In the genomic region with DNA sequence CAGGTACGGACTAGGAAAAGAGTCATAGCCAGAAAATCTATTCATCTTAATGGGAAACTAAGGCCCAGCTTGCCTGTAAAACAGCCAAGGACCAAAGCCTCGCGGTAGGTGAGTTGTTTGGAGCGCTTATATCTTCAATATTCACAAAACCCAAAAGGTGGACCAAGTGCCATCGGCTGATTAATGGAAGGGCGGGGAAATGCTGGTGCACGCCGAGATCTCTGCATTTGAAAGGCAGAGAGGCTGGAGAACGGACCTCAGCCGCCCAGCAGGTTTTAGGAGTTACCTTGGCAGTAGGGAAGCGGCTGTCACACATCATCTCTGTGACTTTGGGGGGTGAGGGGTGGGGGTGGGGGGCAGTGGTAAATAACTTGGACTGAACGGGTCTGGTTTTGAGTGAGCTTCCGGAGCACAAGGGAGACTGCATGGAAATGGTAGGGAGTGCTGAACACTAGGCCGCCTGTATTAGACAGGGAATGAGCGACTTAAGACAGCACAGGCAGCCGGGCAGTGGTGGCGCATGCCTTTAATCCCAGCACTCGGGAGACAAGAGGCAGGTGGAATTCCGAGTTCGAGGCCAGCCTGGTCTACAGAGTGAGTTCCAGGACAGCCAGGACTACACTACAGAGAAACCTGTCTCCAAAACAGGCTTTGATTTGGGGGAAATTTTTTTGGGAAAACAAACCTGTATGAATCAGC, we compare ENCODE assay signal across 8 mouse cellular contexts. TPM values are rescaled to one million over a fixed set of nuclear protein-coding genes. Genes with fewer than 3 reads are reported as not detected.
DNase-seq lines count a peak whose midpoint lies in the region; ATAC-seq and TF ChIP-seq lines count a peak whose summit lies in the region.

No protein-coding gene starts in this region.

- H3K79me2 ChIP-seq in MEL (ENCODE audit: control insufficient read depth, insufficient read depth, low read length, poor library complexity): peaks cover 29% of the 10 kb centered on the region

- no peaks in the 10 kb centered on the region; the same call in 1 of the 2 replicates for H3K4me1 ChIP-seq in heart, postnatal 0 days (ENCODE audit: control insufficient read depth, insufficient read depth)
- H3K4me1 ChIP-seq in MEL (ENCODE audit: control insufficient read depth in 1 of 2, insufficient read depth in 2 of 2, low read length in 2 of 2): peaks cover 7 to 17% of the 10 kb centered on the region in 2 experiments
- H3K4me1 ChIP-seq in forebrain, embryonic 14.5 days (ENCODE audit: control insufficient read depth, insufficient read depth, low read length): peaks cover 8% of the 10 kb centered on the region

- TF ChIP-seq POLR2A in MEL (IDR thresholded peaks at IDR 0.05; ENCODE audit: control insufficient read depth in 1 of 2, insufficient read depth in 1 of 2, low read depth in 1 of 2, low read length in 2 of 2, poor library complexity in 1 of 2): no peak

- no peaks in the 10 kb centered on the region for H3K9me3 ChIP-seq in heart, postnatal 0 days (replicated peaks; ENCODE audit: control insufficient read depth, low read length)
- H3K9me3 ChIP-seq in MEL (replicated peaks; ENCODE audit: insufficient read depth, low read length): no peaks in the 10 kb centered on the region
- H3K9me3 ChIP-seq in forebrain, embryonic 14.5 days (replicated peaks; ENCODE audit: control insufficient read depth, low read length): no peaks in the 10 kb centered on the region

- peak overlapping the region; percentile 51 for H3K27ac ChIP-seq in heart, postnatal 0 days (ENCODE audit: low read depth)
- H3K27ac ChIP-seq in MEL (ENCODE audit: control insufficient read depth, low read depth, low read length): peak overlapping the region; percentile 95
- H3K27ac ChIP-seq in forebrain, embryonic 14.5 days (ENCODE audit: low read depth, low read length): no peak overlapping the region; the same call in 1 of the 2 replicates

- 3% methylated on average over 20 of the region's 20 CpGs for WGBS in heart, postnatal 0 days
- WGBS in forebrain, embryonic 14.5 days: 7% methylated on average over 20 of the region's 20 CpGs

- no peak for TF ChIP-seq CTCF in heart, postnatal 0 days (IDR thresholded peaks at IDR 0.05; ENCODE audit: low read depth)
- no peak for TF ChIP-seq CTCF in MEL (IDR thresholded peaks at IDR 0.05 in 2 of 3, conservative IDR thresholded peaks at IDR 0.05 in 1 of 3; ENCODE audit: control insufficient read depth in 1 of 3, insufficient read depth in 1 of 3, low read depth in 2 of 3, low read length in 3 of 3, poor library complexity in 1 of 3, severe bottlenecking in 1 of 3)

- intact Hi-C loops in heart, postnatal 10 days (cut with DNase I): loop anchor here (1.0 kb wide), 1 partner anchor 50 kb away; no protein-coding TSS in a partner anchor

- peaks cover 31% of the 10 kb centered on the region for H3K36me3 ChIP-seq in heart, postnatal 0 days (replicated peaks; ENCODE audit: control insufficient read depth, insufficient read depth, low read length)
- peaks cover 2 to 11% of the 10 kb centered on the region in 2 experiments; a peak in 3 of 4 replicates for H3K36me3 ChIP-seq in MEL (ENCODE audit: control insufficient read depth in 1 of 2, insufficient read depth in 2 of 2, low read length in 2 of 2)
- peaks cover 46% of the 10 kb centered on the region for H3K36me3 ChIP-seq in forebrain, embryonic 14.5 days (ENCODE audit: control insufficient read depth, insufficient read depth, low read length)

- TF ChIP-seq RAD21 in MEL (IDR thresholded peaks at IDR 0.05; ENCODE audit: low read depth, low read length): no peak

- peak overlapping the region; percentile 68 for H3K9ac ChIP-seq in heart, postnatal 0 days (replicated peaks; ENCODE audit: low read depth, low read length)
- peak overlapping the region; percentile 84 for H3K9ac ChIP-seq in MEL (ENCODE audit: control insufficient read depth, low read depth, low read length, poor library complexity, severe bottlenecking)
- peak overlapping the region; percentile 72 for H3K9ac ChIP-seq in forebrain, embryonic 14.5 days (ENCODE audit: low read length)

- H3K4me2 ChIP-seq in heart, postnatal 0 days (ENCODE audit: low read depth, low read length): peak overlapping the region; percentile 82
- H3K4me2 ChIP-seq in forebrain, embryonic 14.5 days (ENCODE audit: low read length): peak overlapping the region; percentile 77

- H3K4me3 ChIP-seq in heart, postnatal 0 days (ENCODE audit: low read depth, low read length): peak overlapping the region; percentile 77
- peak overlapping the region; percentile 75 to 94 for H3K4me3 ChIP-seq in MEL (ENCODE audit: control insufficient read depth in 1 of 2, insufficient read depth in 1 of 2, low read depth in 2 of 2, low read length in 2 of 2)
- peak overlapping the region; percentile 80 for H3K4me3 ChIP-seq in forebrain, embryonic 14.5 days (ENCODE audit: low read depth, low read length)

- no peak for DNase-seq in heart, postnatal 0 days (ENCODE audit: low spot score)
- no peak for DNase-seq in heart, postnatal 10 days
- no peak for DNase-seq in MEL (ENCODE audit: low read depth, low spot score)
- DNase-seq in forebrain, embryonic 14.5 days (ENCODE audit: low spot score): no peak
- peak; percentile 13 for DNase-seq in lung, postnatal 10 days
- no peak for DNase-seq in right cerebral cortex, adult 18-20 months
- no peak for DNase-seq in frontal cortex, adult 2 months (ENCODE audit: extremely low spot score in 1 of 2, low spot score in 1 of 2)
- no peak for DNase-seq in gastrocnemius, postnatal 25 days

- no peak for TF ChIP-seq EP300 in heart, postnatal 0 days (IDR thresholded peaks at IDR 0.05; ENCODE audit: low read depth)
- no peak for TF ChIP-seq EP300 in MEL (IDR thresholded peaks at IDR 0.05; ENCODE audit: low read depth in 1 of 2, low read length in 2 of 2)

- peak; percentile 15 for ATAC-seq in heart, postnatal 0 days (ENCODE audit: insufficient read depth, low read depth)
- no peak for ATAC-seq in forebrain, embryonic 14.5 days

- no peaks in the 10 kb centered on the region for H3K27me3 ChIP-seq in heart, postnatal 0 days (ENCODE audit: control insufficient read depth, insufficient read depth, low read length)
- H3K27me3 ChIP-seq in MEL (ENCODE audit: control insufficient read depth in 1 of 2, insufficient read depth in 2 of 2, low read length in 2 of 2): no peaks in the 10 kb centered on the region
- no peaks in the 10 kb centered on the region for H3K27me3 ChIP-seq in forebrain, embryonic 14.5 days (replicated peaks; ENCODE audit: control insufficient read depth, insufficient read depth, low read length)

RNA-seq across cellular contexts. Expression of a gene that starts 0.5 kb away (rescaled TPM):
- total RNA-seq in heart, postnatal 0 days (2014; rRNA removed; ENCODE audit: low replicate concordance): 9.4 and 11.4 TPM in 2 replicates
- 7.9 and 8.0 TPM in 2 replicates for polyA plus RNA-seq in heart, postnatal 0 days (2015; fragmentation: Nextera tagmentation; extraction: Ambion mirVana)
- total RNA-seq in heart, postnatal 10 days (2021): 1 to 10 TPM; 6.1 to 7.1 TPM
- 17.1 and 23.2 TPM in 2 replicates for total RNA-seq in MEL (2012; rRNA removed)
- 10 to 100 TPM in 1 of 2 experiments, not detected in 1; 24.2 TPM for polyA plus RNA-seq in MEL (2012; ENCODE audit: insufficient read depth in 1 of 2, insufficient read length in 2 of 2, low read depth in 1 of 2, low replicate concordance in 2 of 2, missing spikeins in 1 of 2)
- 13.0 and 14.6 TPM in 2 replicates for polyA plus RNA-seq in forebrain, embryonic 14.5 days (2014; fragmentation: Nextera tagmentation; extraction: Ambion mirVana)
- polyA plus RNA-seq in frontal cortex, adult 2 months (2012; rRNA removed): 11.5 and 12.1 TPM in 2 replicates
- 1 to 10 TPM; 3.9 to 4.4 TPM for total RNA-seq in gastrocnemius, postnatal 25 days (2021)

RNA-seq across cellular contexts. Expression of a gene that starts 0.6 kb away (rescaled TPM):
- 20.9 and 23.1 TPM in 2 replicates for total RNA-seq in heart, postnatal 0 days (2014; rRNA removed; ENCODE audit: low replicate concordance)
- 9.4 and 10.0 TPM in 2 replicates for polyA plus RNA-seq in heart, postnatal 0 days (2015; fragmentation: Nextera tagmentation; extraction: Ambion mirVana)
- total RNA-seq in heart, postnatal 10 days (2021): 1 to 10 TPM; 7.0 to 7.7 TPM
- 98.2 and 103 TPM in 2 replicates for total RNA-seq in MEL (2012; rRNA removed)
- 100 to 1,000 TPM in 1 of 2 experiments, not detected in 1; 133 TPM for polyA plus RNA-seq in MEL (2012; ENCODE audit: insufficient read depth in 1 of 2, insufficient read length in 2 of 2, low read depth in 1 of 2, low replicate concordance in 2 of 2, missing spikeins in 1 of 2)
- 33.2 and 35.8 TPM in 2 replicates for polyA plus RNA-seq in forebrain, embryonic 14.5 days (2014; fragmentation: Nextera tagmentation; extraction: Ambion mirVana)
- polyA plus RNA-seq in frontal cortex, adult 2 months (2012; rRNA removed): 21.9 and 24.4 TPM in 2 replicates
- 1 to 10 TPM; 3.2 to 3.8 TPM for total RNA-seq in gastrocnemius, postnatal 25 days (2021)

RNA-seq across cellular contexts. Expression of a gene that starts 20.0 kb away (rescaled TPM):
- 59.8 and 121 TPM in 2 replicates for total RNA-seq in heart, postnatal 0 days (2014; rRNA removed; ENCODE audit: low replicate concordance)
- polyA plus RNA-seq in heart, postnatal 0 days (2015; fragmentation: Nextera tagmentation; extraction: Ambion mirVana): 145 and 155 TPM in 2 replicates
- 10 to 100 TPM; 63.9 to 80.0 TPM for total RNA-seq in heart, postnatal 10 days (2021)
- total RNA-seq in MEL (2012; rRNA removed): 316 and 318 TPM in 2 replicates
- polyA plus RNA-seq in MEL (2012; ENCODE audit: insufficient read depth in 1 of 2, insufficient read length in 2 of 2, low read depth in 1 of 2, low replicate concordance in 2 of 2, missing spikeins in 1 of 2): 100 to 1,000 TPM in 1 of 2 experiments, not detected in 1; 269 TPM
- polyA plus RNA-seq in forebrain, embryonic 14.5 days (2014; fragmentation: Nextera tagmentation; extraction: Ambion mirVana): 255 and 310 TPM in 2 replicates
- 121 TPM in 2 replicates for polyA plus RNA-seq in frontal cortex, adult 2 months (2012; rRNA removed)
- total RNA-seq in gastrocnemius, postnatal 25 days (2021): 10 to 100 TPM; 55.1 to 58.7 TPM

RNA-seq across cellular contexts. Expression of a gene that starts 34.1 kb away (rescaled TPM):
- 0.69 and 6.0 TPM in 2 replicates for total RNA-seq in heart, postnatal 0 days (2014; rRNA removed; ENCODE audit: low replicate concordance)
- 1.1 and 1.2 TPM in 2 replicates for polyA plus RNA-seq in heart, postnatal 0 days (2015; fragmentation: Nextera tagmentation; extraction: Ambion mirVana)
- total RNA-seq in heart, postnatal 10 days (2021): 1 to 10 TPM; 2.7 to 3.8 TPM
- total RNA-seq in MEL (2012; rRNA removed): 26.6 and 33.6 TPM in 2 replicates
- polyA plus RNA-seq in MEL (2012; ENCODE audit: insufficient read depth in 1 of 2, insufficient read length in 2 of 2, low read depth in 1 of 2, low replicate concordance in 2 of 2, missing spikeins in 1 of 2): 10 to 100 TPM in 1 of 2 experiments, not detected in 1; 35.7 TPM
- polyA plus RNA-seq in forebrain, embryonic 14.5 days (2014; fragmentation: Nextera tagmentation; extraction: Ambion mirVana): 21.7 and 29.7 TPM in 2 replicates
- polyA plus RNA-seq in frontal cortex, adult 2 months (2012; rRNA removed): 58.3 and 62.3 TPM in 2 replicates
- 1 to 10 TPM; 1.5 to 1.6 TPM for total RNA-seq in gastrocnemius, postnatal 25 days (2021)

RNA-seq across cellular contexts. Expression of a gene that starts 52.7 kb away (rescaled TPM):
- total RNA-seq in heart, postnatal 0 days (2014; rRNA removed; ENCODE audit: low replicate concordance): 0.27 and 6.2 TPM in 2 replicates
- polyA plus RNA-seq in heart, postnatal 0 days (2015; fragmentation: Nextera tagmentation; extraction: Ambion mirVana): 0.96 and 1.3 TPM in 2 replicates
- 1 to 10 TPM; 5.5 to 6.3 TPM for total RNA-seq in heart, postnatal 10 days (2021)
- 1.4 and 1.6 TPM in 2 replicates for total RNA-seq in MEL (2012; rRNA removed)
- 1 to 10 TPM in 1 of 2 experiments, not detected in 1; 2.5 TPM for polyA plus RNA-seq in MEL (2012; ENCODE audit: insufficient read depth in 1 of 2, insufficient read length in 2 of 2, low read depth in 1 of 2, low replicate concordance in 2 of 2, missing spikeins in 1 of 2)
- 4.9 and 6.7 TPM in 2 replicates for polyA plus RNA-seq in forebrain, embryonic 14.5 days (2014; fragmentation: Nextera tagmentation; extraction: Ambion mirVana)
- 23.9 and 24.6 TPM in 2 replicates for polyA plus RNA-seq in frontal cortex, adult 2 months (2012; rRNA removed)
- total RNA-seq in gastrocnemius, postnatal 25 days (2021): 10 to 100 TPM; 23.6 to 26.4 TPM
